Mouse (Mus musculus): Measurements from ENCODE around the gene Crk.

DNA sequence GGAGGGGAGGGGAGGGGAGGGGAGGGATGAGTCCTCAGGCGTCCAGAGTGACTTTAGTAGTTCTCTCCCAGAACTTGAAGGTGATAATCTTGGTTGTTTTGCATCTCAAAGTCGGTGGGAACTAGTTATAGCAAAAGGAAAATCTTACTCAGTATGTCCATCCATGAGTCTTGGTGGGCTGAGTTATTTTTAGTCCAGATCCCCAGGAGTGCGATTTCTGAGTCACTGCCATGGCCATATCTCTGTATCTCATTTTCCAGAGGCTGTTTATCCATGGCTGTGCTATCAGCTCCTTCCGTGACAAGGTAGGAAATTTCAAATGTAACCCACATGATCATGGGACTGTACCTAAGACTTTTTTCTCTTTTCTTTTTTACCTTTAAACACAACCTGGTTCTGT, 43.3 kb downstream of the Crk start:
- TF ChIP-seq CTCF (IDR thresholded peaks at IDR 0.05; ENCODE audit: low read depth, low read length) = no peak
- no peak for TF ChIP-seq GATA1 (IDR thresholded peaks at IDR 0.05; ENCODE audit: borderline replicate concordance, low read length)
- no peak for TF ChIP-seq POLR2AphosphoS5 (IDR thresholded peaks at IDR 0.05; ENCODE audit: insufficient replicate concordance, low read depth, low read length)
- no peak for TF ChIP-seq GATA2 (IDR thresholded peaks at IDR 0.05; ENCODE audit: borderline replicate concordance, low read depth, low read length)

Data from G1E (cell line).